Mouse (Mus musculus): ENCODE results near the gene Gm20219. TPM values are rescaled to one million over a fixed set of nuclear protein-coding genes. Genes with fewer than 3 reads are reported as not detected.
A peak's percentile ranks its signal among the peaks of the same experiment; 100 is the strongest.

The Gm20219 gene
- polyA plus RNA-seq, 1 experiment from 2014 or later: 1.3 TPM

GRCm38 (mm10) chr17:56536874-56537273, 17.3 kb downstream of the Gm20219 start:
- H3K9me3 ChIP-seq (ENCODE audit: control insufficient read depth, low read length): no peaks in the 10 kb centered on the region
- WGBS: 38% methylated on average over 3 of the region's 3 CpGs
- H3K4me3 ChIP-seq (replicated peaks; ENCODE audit: low read length): no peak overlapping the region
- H3K27ac ChIP-seq: peak overlapping the region; percentile 72
- H3K9ac ChIP-seq: no peak overlapping the region
- H3K36me3 ChIP-seq (replicated peaks; ENCODE audit: control insufficient read depth, insufficient read depth): no peaks in the 10 kb centered on the region
- DNase-seq (ENCODE audit: low spot score) (no peak), ATAC-seq (ENCODE audit: low FRiP score) (peak; percentile 37; the same call in 1 of the 2 replicates)
- H3K4me1 ChIP-seq (replicated peaks; ENCODE audit: control insufficient read depth, insufficient read depth, low read length): peaks cover 13% of the 10 kb centered on the region; the same call in 1 of the 2 replicates
- no peaks in the 10 kb centered on the region for H3K27me3 ChIP-seq (ENCODE audit: control insufficient read depth, insufficient read depth, low read length)
- no peak overlapping the region for H3K4me2 ChIP-seq (replicated peaks)

GRCm38 (mm10) chr17:56536192-56536591, 18.0 kb downstream of the Gm20219 start:
- no peak overlapping the region for H3K4me2 ChIP-seq (replicated peaks)
- H3K36me3 ChIP-seq (replicated peaks; ENCODE audit: control insufficient read depth, insufficient read depth): no peaks in the 10 kb centered on the region
- no peaks in the 10 kb centered on the region for H3K9me3 ChIP-seq (ENCODE audit: control insufficient read depth, low read length)
- ATAC-seq (ENCODE audit: low FRiP score): peak; percentile 64; the same call in 1 of the 2 replicates
- peaks cover 13% of the 10 kb centered on the region; the same call in 1 of the 2 replicates for H3K4me1 ChIP-seq (replicated peaks; ENCODE audit: control insufficient read depth, insufficient read depth, low read length)
- WGBS: 35% methylated on average over 14 of the region's 14 CpGs
- H3K9ac ChIP-seq: no peak overlapping the region
- H3K27me3 ChIP-seq (ENCODE audit: control insufficient read depth, insufficient read depth, low read length): no peaks in the 10 kb centered on the region
- no peak overlapping the region for H3K4me3 ChIP-seq (replicated peaks; ENCODE audit: low read length)
- H3K27ac ChIP-seq: peak overlapping the region; percentile 72
- DNase-seq (ENCODE audit: low spot score): peak; percentile 66

GRCm38 (mm10) chr17:56524943-56525342, 29.2 kb downstream of the Gm20219 start:
- 80% methylated on average over 4 of the region's 4 CpGs for WGBS
- H3K9me3 ChIP-seq (ENCODE audit: control insufficient read depth, low read length): no peaks in the 10 kb centered on the region
- H3K36me3 ChIP-seq (replicated peaks; ENCODE audit: control insufficient read depth, insufficient read depth): no peaks in the 10 kb centered on the region
- no peaks in the 10 kb centered on the region for H3K27me3 ChIP-seq (ENCODE audit: control insufficient read depth, insufficient read depth, low read length)
- no peak overlapping the region for H3K4me2 ChIP-seq (replicated peaks)
- DNase-seq (ENCODE audit: low spot score): no peak
- ATAC-seq (ENCODE audit: low FRiP score): no peak
- no peaks in the 10 kb centered on the region for H3K4me1 ChIP-seq (replicated peaks; ENCODE audit: control insufficient read depth, insufficient read depth, low read length)
- no peak overlapping the region for H3K4me3 ChIP-seq (replicated peaks; ENCODE audit: low read length)
- H3K27ac ChIP-seq: no peak overlapping the region
- no peak overlapping the region for H3K9ac ChIP-seq

- H3K27me3 ChIP-seq (ENCODE audit: control insufficient read depth, insufficient read depth, low read length): no peaks in the 10 kb centered on the region
- no peak for DNase-seq (ENCODE audit: low spot score)
Observed at GRCm38 (mm10) chr17:56522744-56523143, 31.4 kb downstream of the Gm20219 start.

GRCm38 (mm10) chr17:56515690-56516410, 38.3 kb downstream of the Gm20219 start:
- Histone ChIP-seq H3K4me2 (replicated peaks) (peak overlapping the region; percentile 23), H3K36me3 (replicated peaks; ENCODE audit: control insufficient read depth, insufficient read depth) (no peaks in the 10 kb centered on the region), H3K27ac (no peak overlapping the region), H3K27me3 (ENCODE audit: control insufficient read depth, insufficient read depth, low read length) (peaks cover 22% of the 10 kb centered on the region), H3K4me1 (replicated peaks; ENCODE audit: control insufficient read depth, insufficient read depth, low read length) (peaks cover 10% of the 10 kb centered on the region), H3K4me3 (replicated peaks; ENCODE audit: low read length) (no peak overlapping the region), H3K9ac (peak overlapping the region; percentile 9; the same call in 1 of the 2 replicates), H3K9me3 (ENCODE audit: control insufficient read depth, low read length) (no peaks in the 10 kb centered on the region)
- peak; percentile 76 for ATAC-seq (ENCODE audit: low FRiP score)
- 8% methylated on average over 13 of the region's 13 CpGs for whole genome bisulfite sequencing
- peak; percentile 61 for DNase-seq (ENCODE audit: low spot score)

More at GRCm38 (mm10) chr17:56522744-56523143, 31.4 kb downstream of the Gm20219 start:
- H3K9me3 ChIP-seq (ENCODE audit: control insufficient read depth, low read length): no peaks in the 10 kb centered on the region
- no peaks in the 10 kb centered on the region for H3K4me1 ChIP-seq (replicated peaks; ENCODE audit: control insufficient read depth, insufficient read depth, low read length)
- H3K4me3 ChIP-seq (replicated peaks; ENCODE audit: low read length): no peak overlapping the region
- no peak overlapping the region for H3K27ac ChIP-seq
- no peaks in the 10 kb centered on the region for H3K36me3 ChIP-seq (replicated peaks; ENCODE audit: control insufficient read depth, insufficient read depth)
- H3K4me2 ChIP-seq (replicated peaks): no peak overlapping the region
- WGBS: 65% methylated on average over 1 of the region's 1 CpGs
- H3K9ac ChIP-seq: no peak overlapping the region
- ATAC-seq (ENCODE audit: low FRiP score): no peak

GRCm38 (mm10) chr17:56514916-56515315, 39.3 kb downstream of the Gm20219 start:
- no peak overlapping the region for H3K4me3 ChIP-seq (replicated peaks; ENCODE audit: low read length)
- ATAC-seq (ENCODE audit: low FRiP score) (no peak), DNase-seq (ENCODE audit: low spot score) (peak; percentile 24)
- no peaks in the 10 kb centered on the region for H3K36me3 ChIP-seq (replicated peaks; ENCODE audit: control insufficient read depth, insufficient read depth)
- peaks cover 31% of the 10 kb centered on the region for H3K27me3 ChIP-seq (ENCODE audit: control insufficient read depth, insufficient read depth, low read length)
- H3K9ac ChIP-seq: no peak overlapping the region
- no peak overlapping the region for H3K4me2 ChIP-seq (replicated peaks)
- H3K9me3 ChIP-seq (ENCODE audit: control insufficient read depth, low read length): no peaks in the 10 kb centered on the region
- peaks cover 13% of the 10 kb centered on the region for H3K4me1 ChIP-seq (replicated peaks; ENCODE audit: control insufficient read depth, insufficient read depth, low read length)
- H3K27ac ChIP-seq: no peak overlapping the region
- WGBS: 48% methylated on average over 12 of the region's 12 CpGs

- Histone ChIP-seq H3K4me1 (replicated peaks; ENCODE audit: control insufficient read depth, insufficient read depth, low read length) (peaks cover 13% of the 10 kb centered on the region), H3K9me3 (ENCODE audit: control insufficient read depth, low read length) (no peaks in the 10 kb centered on the region), H3K27me3 (ENCODE audit: control insufficient read depth, insufficient read depth, low read length) (peaks cover 31% of the 10 kb centered on the region), H3K36me3 (replicated peaks; ENCODE audit: control insufficient read depth, insufficient read depth) (no peaks in the 10 kb centered on the region), H3K4me3 (replicated peaks; ENCODE audit: low read length) (no peak overlapping the region), H3K4me2 (replicated peaks) (no peak overlapping the region), H3K27ac (no peak overlapping the region), H3K9ac (no peak overlapping the region)
- peak; percentile 10 for DNase-seq (ENCODE audit: low spot score)
- no peak for ATAC-seq (ENCODE audit: low FRiP score)
Observed at GRCm38 (mm10) chr17:56514330-56514729, 39.9 kb downstream of the Gm20219 start.

GRCm38 (mm10) chr17:56512310-56512709, 41.9 kb downstream of the Gm20219 start, which contains the start of gene Znrf4:
Gene Znrf4, minus strand, starts transcription at chr17:56512431.
- 66% methylated on average over 22 of the region's 22 CpGs for WGBS
- H3K4me2 ChIP-seq (replicated peaks): peak within 1 kb of the TSS; percentile 41
- H3K9ac ChIP-seq: 0 out of 2 replicates have a peak within 1 kb of the TSS, but pooled peaks have one; percentile 13
- peak within 1 kb of the TSS; percentile 23 for H3K4me3 ChIP-seq (replicated peaks; ENCODE audit: low read length)
- no peak for ATAC-seq (ENCODE audit: low FRiP score)
- peaks cover 13% of the 10 kb centered on the region for H3K4me1 ChIP-seq (replicated peaks; ENCODE audit: control insufficient read depth, insufficient read depth, low read length)
- peaks cover 31% of the 10 kb centered on the region for H3K27me3 ChIP-seq (ENCODE audit: control insufficient read depth, insufficient read depth, low read length)
- H3K27ac ChIP-seq: no peak within 1 kb of the TSS
- no peaks in the 10 kb centered on the region for H3K36me3 ChIP-seq (replicated peaks; ENCODE audit: control insufficient read depth, insufficient read depth)
- H3K9me3 ChIP-seq (ENCODE audit: control insufficient read depth, low read length): no peaks in the 10 kb centered on the region
- DNase-seq (ENCODE audit: low spot score): peak; percentile 14

GRCm38 (mm10) chr17:56511707-56512090, 42.5 kb downstream of the Gm20219 start:
- Histone ChIP-seq H3K4me2 (replicated peaks) (peak overlapping the region; percentile 41), H3K27me3 (ENCODE audit: control insufficient read depth, insufficient read depth, low read length) (peaks cover 31% of the 10 kb centered on the region), H3K27ac (no peak overlapping the region), H3K4me3 (replicated peaks; ENCODE audit: low read length) (peak overlapping the region; percentile 23), H3K9me3 (ENCODE audit: control insufficient read depth, low read length) (no peaks in the 10 kb centered on the region), H3K36me3 (replicated peaks; ENCODE audit: control insufficient read depth, insufficient read depth) (no peaks in the 10 kb centered on the region), H3K4me1 (replicated peaks; ENCODE audit: control insufficient read depth, insufficient read depth, low read length) (peaks cover 18% of the 10 kb centered on the region), H3K9ac (0 out of 2 replicates have a peak overlapping the region, but pooled peaks have one; percentile 13)
- DNase-seq (ENCODE audit: low spot score) (peak; percentile 2), ATAC-seq (ENCODE audit: low FRiP score) (no peak)
- WGBS: 22% methylated on average over 29 of the region's 29 CpGs

All from hindbrain, embryonic 14.5 days (tissue).